Mouse (Mus musculus): ENCODE data around the gene Gm11939. TPM values are rescaled to one million over a fixed set of nuclear protein-coding genes. Genes with fewer than 3 reads are reported as not detected.
"Not testable (repeated sequence)": the region's sequence is repeated elsewhere in the genome, so short reads cannot be mapped to it uniquely, and the experiment has no call there.

Gm11939 gene
- not detected in 2 replicates for polyA plus RNA-seq (2015; fragmentation: Nextera tagmentation; extraction: Ambion mirVana)

DNA sequence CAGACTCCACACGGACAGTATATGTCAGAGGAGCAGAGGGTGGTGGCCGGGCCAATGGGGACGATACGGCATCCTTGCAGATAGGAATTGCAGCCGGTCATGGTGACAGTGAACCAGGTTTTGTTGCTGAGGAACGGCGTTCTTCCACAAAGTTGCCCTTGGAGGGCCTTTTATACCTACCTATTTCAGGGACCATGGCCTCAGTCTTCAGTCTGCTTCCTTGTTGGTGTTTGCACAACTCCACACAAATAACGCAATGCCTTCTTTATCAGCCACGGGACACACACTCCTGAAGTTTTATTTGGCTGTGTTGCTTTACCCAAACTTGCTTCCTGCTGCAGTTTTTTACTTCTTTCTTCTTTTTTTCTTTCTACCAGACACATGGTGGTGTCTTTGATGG lies at the start of gene Gm11939:
Gm11939 (minus strand) TSS at position 101 of the 400 bp plus-strand sequence.
- Histone ChIP-seq H3K4me3 (no peak within 1 kb of the TSS), H3K4me1 (no peaks in the 10 kb centered on the region), H3K27ac (no peak within 1 kb of the TSS), H3K9ac (no peak within 1 kb of the TSS), H3K27me3 (no peaks in the 10 kb centered on the region), H3K36me3 (no peaks in the 10 kb centered on the region), H3K4me2 (no peak within 1 kb of the TSS), H3K9me3 (no peaks in the 10 kb centered on the region)
- 86% methylated on average over 9 of the region's 9 CpGs for WGBS
- ATAC-seq (ENCODE audit: insufficient number of reproducible peaks, low FRiP score, low TSS enrichment, low read depth), result no peak

DNA sequence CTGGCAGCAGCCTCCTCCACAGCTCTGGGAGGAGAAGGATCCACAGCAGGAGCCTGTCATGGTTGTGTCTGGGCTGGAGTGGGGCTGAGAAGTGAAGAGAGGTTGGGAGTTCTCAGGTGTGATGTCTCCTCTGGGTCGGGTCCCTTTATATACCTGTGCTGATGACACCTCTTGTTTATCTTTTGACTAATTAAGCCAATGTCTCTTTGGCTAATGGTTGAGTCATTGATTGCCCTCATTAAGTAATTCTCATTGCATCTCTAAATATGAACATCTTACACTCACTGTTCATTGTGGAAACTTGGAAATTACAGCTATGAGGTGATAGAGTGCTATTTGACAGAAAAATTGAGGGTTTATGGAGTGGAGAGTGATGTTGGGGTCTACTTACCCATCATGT lies 43.9 kb upstream of the Gm11939 start, which contains the start of gene Gm11938:
Gm11938 (minus strand) TSS at position 101 of the 400 bp plus-strand sequence.
- H3K4me3 ChIP-seq; ATAC-seq (ENCODE audit: insufficient number of reproducible peaks, low FRiP score, low TSS enrichment, low read depth); H3K27me3 ChIP-seq; H3K9ac ChIP-seq; H3K9me3 ChIP-seq; H3K36me3 ChIP-seq; H3K4me1 ChIP-seq; H3K27ac ChIP-seq; H3K4me2 ChIP-seq: not testable (repeated sequence)
- WGBS, result 28% methylated on average over 1 of the region's 1 CpGs

DNA sequence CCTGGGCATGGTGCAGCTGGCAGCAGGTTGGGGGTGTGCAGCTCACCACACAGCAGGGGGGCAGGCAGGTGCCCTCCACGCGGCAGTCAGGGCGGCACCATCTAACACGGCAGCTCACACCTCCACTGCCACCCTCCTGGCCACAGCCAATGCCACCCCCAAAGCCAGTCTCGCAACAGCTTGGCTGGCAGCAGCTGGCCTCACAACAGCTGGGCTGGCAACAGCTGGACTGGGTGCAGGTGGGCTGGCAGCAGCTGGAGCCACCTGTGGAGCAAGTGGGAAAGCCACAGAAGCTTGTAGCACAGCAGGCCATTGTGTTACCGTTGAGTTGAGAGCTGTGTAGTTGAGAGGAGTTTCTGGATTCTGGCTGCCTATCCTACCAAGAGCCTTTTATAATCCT lies 38.5 kb upstream of the Gm11939 start, which contains the start of gene Krtap9-3:
Krtap9-3 (minus strand) TSS at position 364 of the 400 bp plus-strand sequence.
- not testable (repeated sequence) for H3K9me3 ChIP-seq; ATAC-seq (ENCODE audit: insufficient number of reproducible peaks, low FRiP score, low TSS enrichment, low read depth); H3K27me3 ChIP-seq; H3K4me3 ChIP-seq; H3K4me1 ChIP-seq; H3K27ac ChIP-seq; H3K36me3 ChIP-seq; H3K4me2 ChIP-seq; H3K9ac ChIP-seq
- whole genome bisulfite sequencing, result 79% methylated on average over 6 of the region's 6 CpGs

DNA sequence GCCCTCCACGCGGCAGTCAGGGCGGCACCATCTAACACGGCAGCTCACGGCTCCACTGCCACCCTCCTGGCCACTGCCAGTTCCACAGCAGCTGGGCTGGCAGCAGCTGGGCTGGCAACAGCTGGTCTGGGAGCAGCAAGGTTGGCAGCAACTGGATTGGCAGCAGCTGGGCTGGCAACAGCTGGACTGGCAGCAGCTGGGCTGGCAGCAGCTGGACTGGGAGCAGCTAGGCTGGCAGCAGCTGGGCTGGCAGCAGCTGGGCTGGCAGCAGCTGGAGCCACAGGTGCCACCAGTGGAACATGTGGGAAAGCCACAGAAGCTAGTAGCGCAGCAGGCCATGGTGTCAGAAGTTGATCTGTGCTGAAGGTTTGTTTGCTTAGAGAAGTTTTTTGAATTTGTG lies 31.7 kb upstream of the Gm11939 start, which contains the start of gene Krtap1-3:
Krtap1-3 (minus strand) TSS at position 359 of the 400 bp plus-strand sequence.
- ATAC-seq (ENCODE audit: insufficient number of reproducible peaks, low FRiP score, low TSS enrichment, low read depth), result no peak
- no peak within 1 kb of the TSS for H3K9ac ChIP-seq
- H3K36me3 ChIP-seq, result no peaks in the 10 kb centered on the region
- H3K9me3 ChIP-seq, result no peaks in the 10 kb centered on the region
- no peak within 1 kb of the TSS for H3K4me2 ChIP-seq
- WGBS, result 75% methylated on average over 6 of the region's 6 CpGs
- H3K27me3 ChIP-seq, result no peaks in the 10 kb centered on the region
- no peaks in the 10 kb centered on the region for H3K4me1 ChIP-seq
- H3K27ac ChIP-seq, result no peak within 1 kb of the TSS
- no peak within 1 kb of the TSS for H3K4me3 ChIP-seq

DNA sequence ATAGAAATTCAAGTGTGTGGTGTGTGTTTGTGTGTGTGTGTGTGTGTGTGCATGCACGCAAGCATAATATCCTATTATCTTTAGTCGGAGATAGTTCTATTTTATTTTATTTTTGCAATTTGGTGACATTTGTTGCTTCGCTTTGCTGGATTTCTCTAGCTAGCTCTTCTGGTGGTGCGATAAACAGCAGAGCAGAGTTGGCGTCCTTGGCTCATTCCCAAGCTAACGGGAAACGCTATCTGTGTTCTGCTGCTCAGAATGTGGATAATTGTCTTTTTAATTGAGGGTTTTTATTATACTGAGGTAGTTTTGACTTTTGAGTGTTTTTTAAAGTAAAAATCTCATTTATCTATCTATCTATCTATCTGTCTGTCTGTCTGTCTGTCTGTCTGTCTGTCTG lies 25.8 kb upstream of the Gm11939 start:
- Histone ChIP-seq H3K4me3 (no peak overlapping the region), H3K27ac (no peak overlapping the region), H3K9ac (no peak overlapping the region), H3K4me1 (no peaks in the 10 kb centered on the region), H3K27me3 (no peaks in the 10 kb centered on the region), H3K4me2 (no peak overlapping the region), H3K9me3 (no peaks in the 10 kb centered on the region), H3K36me3 (no peaks in the 10 kb centered on the region)
- ATAC-seq (ENCODE audit: insufficient number of reproducible peaks, low FRiP score, low TSS enrichment, low read depth), result no peak
- WGBS, result 89% methylated on average over 7 of the region's 7 CpGs

DNA sequence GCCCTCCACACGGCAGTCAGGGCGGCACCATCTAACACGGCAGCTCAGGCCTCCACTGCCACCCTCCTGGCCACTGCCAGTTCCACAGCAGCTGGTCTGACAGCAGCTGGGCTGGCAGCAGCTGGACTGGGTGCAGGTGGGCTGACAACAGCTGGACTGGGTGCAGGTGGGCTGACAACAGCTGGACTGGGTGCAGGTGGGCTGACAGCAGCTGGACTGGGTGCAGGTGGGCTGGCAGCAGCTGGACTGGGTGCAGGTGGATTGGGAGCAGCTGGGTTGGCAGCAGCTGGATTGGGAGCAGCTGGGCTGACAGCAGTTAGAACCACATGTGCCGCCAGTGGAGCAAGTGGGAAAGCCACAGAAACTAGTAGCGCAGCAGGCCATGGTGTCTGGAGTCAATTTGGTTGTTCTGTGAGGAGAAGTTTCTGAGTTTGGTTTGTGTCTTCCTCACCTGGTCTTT lies 24.0 kb upstream of the Gm11939 start, which contains the start of gene Krtap1-4:
Krtap1-4 (minus strand) TSS at position 410 of the 460 bp plus-strand sequence.
- H3K4me3 ChIP-seq, result no peak within 1 kb of the TSS
- no peak within 1 kb of the TSS for H3K9ac ChIP-seq
- ATAC-seq (ENCODE audit: insufficient number of reproducible peaks, low FRiP score, low TSS enrichment, low read depth), result no peak
- H3K4me1 ChIP-seq, result no peaks in the 10 kb centered on the region
- no peaks in the 10 kb centered on the region for H3K36me3 ChIP-seq
- no peaks in the 10 kb centered on the region for H3K27me3 ChIP-seq
- H3K27ac ChIP-seq, result no peak within 1 kb of the TSS
- WGBS, result 65% methylated on average over 5 of the region's 5 CpGs
- no peak within 1 kb of the TSS for H3K4me2 ChIP-seq
- no peaks in the 10 kb centered on the region for H3K9me3 ChIP-seq

DNA sequence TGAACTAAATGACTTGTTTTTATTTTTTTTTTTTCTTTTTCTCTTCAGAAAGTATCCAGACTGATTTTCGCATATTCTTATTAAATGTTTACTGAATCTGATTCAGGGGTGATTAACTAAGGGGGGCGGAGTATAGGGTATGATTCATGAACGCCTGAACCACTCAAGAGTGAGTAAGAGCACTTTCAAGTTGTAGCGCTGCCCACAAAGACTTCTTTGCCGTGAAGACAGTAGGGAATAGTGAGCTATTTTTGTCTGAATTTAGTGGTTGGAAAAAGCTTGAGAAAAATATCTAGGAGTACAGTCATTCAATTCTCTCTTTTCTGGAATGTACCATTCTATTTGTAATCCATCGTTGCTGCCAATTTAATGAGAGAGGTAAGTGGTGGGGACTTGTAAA lies 22.3 kb upstream of the Gm11939 start:
- Histone ChIP-seq H3K9me3 (no peaks in the 10 kb centered on the region), H3K4me3 (no peak overlapping the region), H3K27me3 (no peaks in the 10 kb centered on the region), H3K4me2 (no peak overlapping the region), H3K27ac (no peak overlapping the region), H3K4me1 (no peaks in the 10 kb centered on the region), H3K36me3 (no peaks in the 10 kb centered on the region), H3K9ac (no peak overlapping the region)
- WGBS, result 79% methylated on average over 6 of the region's 6 CpGs
- no peak for ATAC-seq (ENCODE audit: insufficient number of reproducible peaks, low FRiP score, low TSS enrichment, low read depth)

DNA sequence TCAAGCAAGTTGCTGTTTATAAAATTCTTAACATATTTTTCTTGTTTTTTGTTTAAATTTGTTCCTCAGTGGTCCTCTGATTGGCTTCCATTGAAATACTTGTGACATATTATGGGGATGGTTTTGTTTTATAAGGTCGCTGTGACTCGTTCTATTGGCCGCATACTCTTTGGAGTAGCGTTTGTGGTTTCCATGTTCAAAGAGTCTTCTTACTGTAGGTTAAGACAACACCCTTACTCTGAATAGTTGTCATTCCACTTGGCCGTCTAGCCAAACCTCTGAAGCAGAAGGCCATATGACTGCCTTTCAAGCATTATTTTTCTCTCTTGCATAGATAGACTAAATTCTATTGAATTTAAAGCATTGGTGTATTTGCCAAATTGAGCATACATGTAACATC lies 21.8 kb upstream of the Gm11939 start:
- H3K9me3 ChIP-seq, result no peaks in the 10 kb centered on the region
- no peaks in the 10 kb centered on the region for H3K4me1 ChIP-seq
- no peaks in the 10 kb centered on the region for H3K27me3 ChIP-seq
- H3K4me3 ChIP-seq, result no peak overlapping the region
- H3K36me3 ChIP-seq, result no peaks in the 10 kb centered on the region
- no peak overlapping the region for H3K9ac ChIP-seq
- 78% methylated on average over 5 of the region's 5 CpGs for WGBS
- ATAC-seq (ENCODE audit: insufficient number of reproducible peaks, low FRiP score, low TSS enrichment, low read depth), result no peak
- H3K27ac ChIP-seq, result no peak overlapping the region
- H3K4me2 ChIP-seq, result no peak overlapping the region

DNA sequence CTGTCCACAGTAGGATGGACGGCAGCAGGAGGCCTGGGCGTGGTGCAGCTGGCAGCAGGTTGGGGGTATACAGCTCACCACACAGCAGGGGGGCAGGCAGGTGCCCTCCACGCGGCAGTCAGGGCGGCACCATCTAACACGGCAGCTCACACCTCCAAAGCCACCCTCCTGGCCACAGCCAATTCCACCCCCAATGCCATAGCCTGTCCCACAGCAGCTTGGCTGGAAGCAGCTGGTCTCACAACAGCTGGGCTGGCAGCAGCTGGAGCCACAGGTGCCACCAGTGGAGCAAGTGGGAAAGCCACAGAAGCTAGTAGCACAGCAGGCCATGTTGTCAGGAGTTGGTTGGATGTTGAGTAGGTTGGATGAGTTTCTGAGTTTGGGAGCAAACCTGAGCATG lies 21.4 kb upstream of the Gm11939 start, which contains the start of gene Krtap1-5:
Krtap1-5 (minus strand) TSS at position 381 of the 400 bp plus-strand sequence.
- no peak for ATAC-seq (ENCODE audit: insufficient number of reproducible peaks, low FRiP score, low TSS enrichment, low read depth)
- H3K4me3 ChIP-seq, result no peak within 1 kb of the TSS
- WGBS, result 78% methylated on average over 6 of the region's 6 CpGs

DNA sequence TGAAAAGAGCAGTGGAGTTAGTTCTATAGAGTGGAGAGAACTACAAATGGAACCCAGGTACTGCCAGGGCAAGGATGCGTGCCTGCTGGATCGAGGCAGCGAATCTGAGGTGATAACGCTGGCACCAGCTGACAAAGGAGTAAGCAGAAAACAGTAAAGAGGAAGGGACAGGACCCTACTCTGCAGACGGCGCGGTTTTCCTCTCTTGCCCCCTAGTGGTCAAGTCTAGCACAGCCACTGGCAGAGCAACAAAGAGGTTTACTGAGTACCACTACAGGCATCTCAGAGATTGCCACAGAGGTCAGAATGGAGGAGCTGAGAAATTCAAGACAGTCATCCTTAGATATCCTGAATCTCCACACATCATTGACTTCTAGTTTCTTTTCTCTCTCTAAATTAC lies 14.8 kb upstream of the Gm11939 start:
- 2% methylated on average over 7 of the region's 7 CpGs for WGBS
- H3K36me3 ChIP-seq, result no peaks in the 10 kb centered on the region
- no peak for ATAC-seq (ENCODE audit: insufficient number of reproducible peaks, low FRiP score, low TSS enrichment, low read depth)
- no peak overlapping the region for H3K9ac ChIP-seq
- H3K9me3 ChIP-seq, result no peaks in the 10 kb centered on the region
- no peak overlapping the region; the same call in 1 of the 2 replicates for H3K4me2 ChIP-seq
- no peak overlapping the region for H3K27ac ChIP-seq
- no peak overlapping the region for H3K4me3 ChIP-seq
- H3K4me1 ChIP-seq, result no peaks in the 10 kb centered on the region
- no peaks in the 10 kb centered on the region for H3K27me3 ChIP-seq

More for the DNA sequence above, 21.4 kb upstream of the Gm11939 start, which contains the start of gene Krtap1-5:
- Histone ChIP-seq H3K9me3 (no peaks in the 10 kb centered on the region), H3K4me1 (no peaks in the 10 kb centered on the region), H3K9ac (no peak within 1 kb of the TSS), H3K27ac (no peak within 1 kb of the TSS), H3K4me2 (no peak within 1 kb of the TSS), H3K36me3 (no peaks in the 10 kb centered on the region), H3K27me3 (no peaks in the 10 kb centered on the region)

DNA sequence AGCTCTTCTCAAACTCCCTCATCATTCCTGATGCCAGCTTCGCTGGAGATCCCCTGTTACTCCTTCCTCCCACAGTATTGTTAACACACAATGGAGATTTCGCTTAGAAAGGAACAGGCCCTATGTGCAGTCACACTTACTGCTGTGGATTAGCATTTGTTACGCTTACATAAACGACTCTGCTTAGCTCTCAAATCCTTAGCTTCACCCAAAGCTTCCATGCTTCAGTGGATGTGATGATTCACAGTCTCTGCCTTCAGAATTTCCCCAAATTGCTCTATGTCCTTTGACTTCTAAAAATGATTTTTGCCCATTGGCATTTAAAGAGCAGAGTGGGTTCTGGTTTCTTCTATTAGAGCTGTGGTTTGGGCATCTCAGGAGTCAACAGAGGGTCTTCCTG lies 13.9 kb upstream of the Gm11939 start:
- Histone ChIP-seq H3K9ac (no peak overlapping the region), H3K9me3 (no peaks in the 10 kb centered on the region), H3K4me1 (no peaks in the 10 kb centered on the region), H3K4me2 (no peak overlapping the region), H3K4me3 (no peak overlapping the region), H3K27me3 (no peaks in the 10 kb centered on the region), H3K36me3 (no peaks in the 10 kb centered on the region), H3K27ac (no peak overlapping the region)
- ATAC-seq (ENCODE audit: insufficient number of reproducible peaks, low FRiP score, low TSS enrichment, low read depth), result no peak
- 71% methylated on average over 4 of the region's 4 CpGs for WGBS

DNA sequence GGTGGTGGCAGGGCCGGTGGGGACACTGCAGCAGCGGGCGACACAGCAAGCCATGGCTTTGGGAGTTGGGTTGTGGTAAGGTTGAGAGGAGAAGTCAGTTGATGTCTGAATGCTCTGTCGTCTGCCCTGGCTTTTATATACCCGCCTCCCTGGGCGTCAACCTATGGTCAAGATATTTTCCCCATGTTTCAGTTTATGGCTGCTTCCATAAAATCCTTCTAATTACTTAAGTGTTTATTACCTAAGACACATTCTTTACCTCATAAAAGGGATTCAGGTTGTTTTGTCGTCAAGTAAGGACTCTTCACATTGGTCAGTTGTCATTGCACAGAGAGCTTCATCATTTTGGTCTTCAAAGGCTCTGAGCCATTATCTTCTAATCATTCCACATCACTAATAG lies 7.3 kb upstream of the Gm11939 start, which contains the start of gene Krtap3-1:
Krtap3-1 (minus strand) TSS at position 101 of the 400 bp plus-strand sequence.
- Histone ChIP-seq H3K4me3 (no peak within 1 kb of the TSS), H3K27ac (no peak within 1 kb of the TSS), H3K27me3 (no peaks in the 10 kb centered on the region), H3K4me2 (no peak within 1 kb of the TSS), H3K4me1 (no peaks in the 10 kb centered on the region), H3K36me3 (no peaks in the 10 kb centered on the region), H3K9ac (no peak within 1 kb of the TSS), H3K9me3 (no peaks in the 10 kb centered on the region)
- 68% methylated on average over 7 of the region's 7 CpGs for WGBS
- no peak for ATAC-seq (ENCODE audit: insufficient number of reproducible peaks, low FRiP score, low TSS enrichment, low read depth)

DNA sequence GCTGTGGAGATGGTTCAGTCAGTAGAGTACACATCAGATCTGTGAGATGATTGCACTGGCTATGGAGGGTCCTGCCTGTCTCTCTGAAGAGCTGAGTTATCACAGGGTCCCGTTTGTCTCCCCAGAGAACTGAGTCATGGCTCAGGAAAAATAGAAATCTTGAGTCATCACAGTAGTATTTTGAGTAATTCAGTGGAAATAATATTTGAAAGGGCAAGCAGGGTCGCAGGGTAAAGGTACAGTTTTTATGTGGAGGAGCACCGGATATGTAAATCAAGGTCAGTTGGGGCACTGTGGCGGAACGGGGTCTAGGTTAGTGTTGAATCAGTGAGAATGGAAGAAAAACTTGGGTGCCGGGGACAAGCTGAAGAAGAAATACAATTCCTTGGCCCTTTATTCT lies 3.3 kb upstream of the Gm11939 start:
- no peak overlapping the region for H3K9ac ChIP-seq
- no peak overlapping the region for H3K4me3 ChIP-seq
- no peak overlapping the region for H3K4me2 ChIP-seq
- no peaks in the 10 kb centered on the region for H3K36me3 ChIP-seq
- 83% methylated on average over 6 of the region's 6 CpGs for WGBS
- no peak for ATAC-seq (ENCODE audit: insufficient number of reproducible peaks, low FRiP score, low TSS enrichment, low read depth)
- H3K4me1 ChIP-seq, result no peaks in the 10 kb centered on the region
- H3K27ac ChIP-seq, result no peak overlapping the region
- no peaks in the 10 kb centered on the region for H3K9me3 ChIP-seq
- H3K27me3 ChIP-seq, result no peaks in the 10 kb centered on the region
